Mouse (Mus musculus) E14TG2a.4 (cell line): ENCODE results near the gene Zfp39.

Source experiments
- CTCF ChIP-seq: conservative IDR thresholded peaks from 2 replicates; pipeline ENCODE4 v1.5.1; 2014; ENCODE audit warnings: low read length
- NANOG ChIP-seq: IDR thresholded peaks from 2 replicates; pipeline ENCODE4 v1.6.1; 2014; ENCODE audit warnings: borderline replicate concordance, low read length, mixed read lengths
- POU5F1 ChIP-seq: IDR thresholded peaks from 2 replicates; pipeline ENCODE4 v1.6.1; 2014; ENCODE audit warnings: low read length, borderline replicate concordance

DNA sequence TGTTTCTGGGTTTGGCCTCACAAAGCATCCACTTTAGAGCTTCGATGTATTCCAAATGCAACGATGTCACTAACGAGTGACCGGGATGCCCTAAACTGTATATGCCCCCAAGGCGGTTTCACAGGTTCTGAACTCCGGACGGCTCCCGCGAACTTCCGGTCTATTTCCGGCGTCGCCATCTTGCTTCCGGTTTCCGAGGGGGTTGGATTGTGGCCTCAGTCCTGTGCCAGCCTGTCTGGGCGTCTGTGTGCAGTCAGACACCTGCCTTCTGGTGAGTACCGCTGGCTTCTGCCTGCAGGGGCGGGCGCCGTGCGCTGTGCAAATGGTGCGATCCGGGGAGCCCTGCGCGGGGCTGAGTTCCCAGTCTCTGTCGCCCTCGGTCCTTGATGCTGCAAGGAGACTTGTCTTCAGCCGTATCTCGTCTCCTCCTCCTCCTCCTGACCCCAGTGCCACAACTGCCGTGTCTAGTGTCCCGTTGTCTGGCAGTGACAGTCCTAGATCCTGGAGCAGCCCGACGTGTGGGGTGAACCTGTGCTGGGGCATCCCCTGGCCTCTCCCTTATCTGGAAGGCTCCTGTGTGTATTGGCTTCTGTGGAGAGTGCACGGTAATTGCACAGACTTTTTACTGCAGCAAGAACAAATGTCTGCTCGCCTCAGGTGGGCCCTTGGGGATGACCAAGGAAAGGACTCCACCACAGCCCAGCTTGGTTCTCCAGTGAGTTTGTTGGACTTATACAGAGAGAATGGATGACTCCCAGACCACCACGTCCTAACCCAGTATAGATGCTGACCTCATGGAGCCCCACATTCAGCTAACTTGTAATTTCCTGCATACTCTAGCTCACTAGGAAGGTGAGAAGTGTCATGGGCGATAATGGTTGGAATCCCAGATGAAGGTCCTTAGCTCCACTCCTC, 36.7 kb downstream of the Zfp39 start, which contains the start of gene 2810021J22Rik:
- TF ChIP-seq CTCF (no peak), NANOG (no peak), POU5F1 (no peak)
